Mouse (Mus musculus) right cerebral cortex, postnatal 36 days (tissue): ENCODE results near the gene Syce1l.

Experiments
- DNase-seq, 2 experiments: peaks; one replicate each; pipeline ENCODE4 v3.0.0; 2022; ENCODE audit warnings: low spot score in 2 of 2, mixed read lengths in 1 of 2

The Syce1l gene

DNA sequence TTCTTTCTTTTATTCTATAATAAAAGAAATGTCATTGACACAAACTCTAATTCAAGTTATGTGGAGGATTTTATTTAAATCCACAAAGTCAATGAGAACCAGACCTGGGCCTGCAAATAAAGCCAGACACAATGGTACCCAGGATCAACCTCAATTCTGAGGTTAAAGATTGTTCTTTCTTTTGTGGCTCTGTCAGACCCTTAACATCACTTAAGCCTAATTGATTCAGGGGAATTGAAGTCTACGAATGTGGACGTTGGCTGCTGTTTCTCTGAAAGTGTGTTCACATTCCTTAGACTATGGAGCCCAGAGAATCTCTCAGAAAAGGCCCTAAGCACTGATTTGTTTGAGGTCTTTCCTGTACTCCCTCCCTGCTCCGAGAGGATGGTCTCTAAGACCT lies 30.3 kb downstream of the Syce1l start:
- no peak for DNase-seq

DNA sequence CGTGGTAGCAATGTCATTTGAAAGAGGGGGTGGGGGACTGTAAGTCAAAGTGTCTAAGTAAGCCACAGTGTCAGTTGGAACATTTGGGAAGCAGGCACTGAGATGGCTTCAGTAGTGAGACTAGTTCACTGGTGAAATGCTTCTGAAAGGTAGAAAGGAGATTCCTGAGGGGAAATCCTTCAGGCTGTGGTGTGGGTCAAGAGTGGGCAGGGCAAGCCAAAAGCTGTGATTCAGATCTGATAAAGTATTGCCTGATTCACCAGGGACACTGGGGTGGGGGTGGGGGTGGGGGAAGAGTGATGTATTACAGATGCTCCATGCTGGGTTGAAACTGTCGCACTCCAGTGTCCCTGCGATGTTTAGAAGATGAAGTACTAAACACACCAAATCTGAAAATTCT lies 31.6 kb downstream of the Syce1l start:
- no peak for DNase-seq

DNA sequence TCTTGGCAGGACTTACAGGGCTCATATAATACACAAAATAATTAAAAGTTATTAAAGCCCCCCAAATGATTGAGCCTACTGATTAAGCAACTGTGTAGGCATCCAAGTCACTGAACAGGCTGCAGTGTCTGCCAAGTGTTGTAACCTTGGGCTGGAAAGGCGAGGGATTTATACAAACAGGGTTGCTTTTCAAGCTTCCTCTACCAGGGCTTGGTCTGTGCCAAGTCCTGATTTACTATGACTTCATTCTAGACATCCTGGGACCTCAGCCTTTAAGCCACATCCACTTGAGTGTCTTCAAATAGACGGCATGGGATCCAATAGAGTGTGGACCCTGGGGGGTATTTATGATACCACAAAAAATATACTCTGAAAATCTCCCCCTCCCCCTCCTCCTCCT lies 32.3 kb downstream of the Syce1l start:
- DNase-seq: no peak

DNA sequence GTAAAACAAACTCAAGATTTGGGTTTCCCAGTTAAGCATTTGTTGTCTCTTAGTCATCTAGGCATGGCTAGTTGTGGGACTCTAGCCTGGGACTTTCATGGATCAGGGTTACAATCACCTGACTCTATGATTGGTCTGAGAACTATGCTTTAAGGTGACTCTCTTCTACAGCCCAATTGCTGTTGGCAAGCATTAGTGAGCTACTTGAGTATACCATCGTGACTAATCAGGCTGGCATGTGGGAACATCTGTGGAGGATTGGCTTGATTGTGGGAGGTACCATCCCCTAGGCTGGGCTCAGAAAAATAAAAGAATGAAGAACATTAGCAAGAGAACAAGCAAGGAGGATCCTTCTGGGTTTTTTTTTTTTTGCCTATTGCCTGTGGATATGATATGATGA lies 33.8 kb downstream of the Syce1l start:
- no peak for DNase-seq

DNA sequence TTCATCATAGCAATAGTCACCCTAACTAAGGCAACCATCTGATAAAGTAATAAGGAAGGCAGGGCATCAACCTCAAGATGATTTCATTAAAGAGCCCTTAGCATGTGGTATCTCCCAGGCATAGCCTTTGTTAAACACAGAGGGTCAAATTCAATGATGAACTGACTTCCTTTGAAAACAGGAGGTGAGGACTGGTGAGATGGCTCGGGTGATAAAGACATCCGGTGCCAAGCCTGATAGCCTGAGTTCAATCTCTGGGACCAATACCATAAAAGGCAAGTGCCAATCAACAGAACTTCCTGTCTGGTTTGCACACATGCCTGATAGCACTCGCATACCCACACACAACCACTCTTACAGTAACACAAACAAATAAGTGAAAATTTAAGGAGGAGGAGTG lies 36.3 kb downstream of the Syce1l start:
- no peak for DNase-seq

DNA sequence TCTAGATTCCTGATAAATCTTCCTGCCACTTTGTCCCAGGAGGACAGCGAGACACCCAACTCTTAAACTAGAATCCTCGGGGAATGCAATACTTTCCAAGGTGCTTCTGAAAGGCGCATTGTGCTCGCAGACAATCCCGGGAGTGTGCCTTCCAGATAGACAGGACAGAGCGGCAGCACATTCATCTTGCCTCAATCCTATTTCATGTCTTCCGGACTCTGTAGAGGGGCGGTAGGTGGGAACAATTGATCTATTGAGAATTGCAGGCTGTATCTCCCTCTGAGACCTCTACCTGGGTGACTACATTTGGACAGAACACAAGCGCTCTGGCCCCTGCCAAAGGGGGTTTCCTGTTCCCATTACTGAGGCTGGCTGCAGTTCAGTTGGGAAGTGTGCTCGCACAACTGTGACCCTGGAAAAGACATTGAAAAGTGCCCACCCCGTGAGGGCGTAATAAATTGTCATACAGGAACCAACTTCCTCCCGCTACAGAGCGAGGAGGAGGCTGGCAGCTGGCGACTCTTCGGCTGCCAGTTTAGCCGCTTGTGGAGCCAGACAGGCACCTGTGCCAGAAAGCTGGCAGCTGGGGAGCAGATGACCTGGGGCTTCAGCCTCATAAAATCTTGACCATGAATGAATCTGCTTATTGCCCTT lies 45.0 kb downstream of the Syce1l start:
- no peak for DNase-seq

DNA sequence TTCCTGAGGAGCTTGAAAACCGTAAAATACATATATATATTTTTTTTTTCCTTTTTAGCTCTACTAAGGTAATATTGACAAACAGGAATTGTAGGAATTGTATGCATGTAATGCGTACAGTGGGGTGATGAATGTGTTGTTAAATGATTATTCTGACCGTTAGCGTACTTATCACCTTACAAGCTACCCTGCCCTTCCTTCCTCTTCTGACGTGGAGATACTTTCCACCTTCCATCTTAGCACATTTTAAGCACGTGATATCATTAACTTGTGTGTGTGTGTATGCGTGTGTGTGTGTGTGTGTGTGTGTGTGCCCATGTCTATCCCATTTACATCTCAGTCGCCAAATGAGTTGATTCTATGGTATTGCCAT lies 45.5 kb downstream of the Syce1l start:
- DNase-seq: no peak

DNA sequence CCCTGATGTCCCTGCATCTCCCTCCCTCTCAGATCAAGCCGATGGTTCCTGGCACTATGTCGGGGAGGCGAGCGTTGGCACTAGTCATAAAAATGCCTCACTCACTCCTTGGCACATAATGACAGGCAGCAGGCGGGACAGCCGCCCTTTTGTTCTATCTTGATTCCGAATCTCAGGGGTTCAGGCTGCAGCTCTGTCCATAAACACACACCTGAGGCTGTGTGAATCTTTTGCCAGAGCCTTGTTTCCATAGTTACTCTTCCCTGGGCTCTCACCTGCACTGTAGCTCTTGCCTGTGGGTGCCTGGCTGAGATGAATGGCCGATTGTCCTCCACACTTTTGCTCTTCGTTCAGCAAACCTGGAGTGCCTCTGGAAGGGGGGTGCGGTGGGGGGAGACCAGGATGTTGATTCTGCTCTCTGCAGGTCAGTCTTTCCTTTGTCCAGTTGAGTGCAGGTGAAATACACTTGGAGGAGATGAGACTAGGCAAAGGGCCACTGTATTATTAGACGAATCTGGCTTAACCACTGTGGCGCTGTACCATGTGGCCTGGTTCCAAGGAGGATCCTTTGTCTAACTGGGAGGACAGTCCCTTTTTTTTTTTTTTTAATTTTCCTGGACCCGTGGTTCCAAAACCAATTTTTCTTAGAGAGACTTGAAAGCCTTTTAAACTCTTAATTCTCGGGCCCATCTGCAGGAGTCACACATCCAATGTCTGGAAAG lies 48.8 kb downstream of the Syce1l start:
- no peak for DNase-seq

DNA sequence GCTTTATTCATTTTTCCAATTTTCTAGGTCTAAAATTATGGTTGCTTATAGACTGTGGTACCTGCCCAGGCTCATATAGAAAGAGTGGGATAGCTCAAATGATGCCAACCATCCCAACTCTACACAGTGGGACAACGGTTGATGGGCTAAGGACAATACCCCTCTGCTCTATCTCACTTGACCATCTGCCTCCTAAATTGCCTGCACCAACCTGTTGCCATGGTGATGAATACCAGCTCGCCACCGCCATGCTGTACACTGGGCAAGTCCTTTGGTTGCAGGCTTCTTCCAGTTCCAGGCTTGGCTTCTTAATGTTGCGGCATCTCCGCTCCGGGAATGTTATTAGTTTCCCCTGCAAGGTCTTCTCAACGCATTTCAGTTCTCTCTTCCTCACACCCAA lies 62.0 kb downstream of the Syce1l start:
- DNase-seq: no peak
